Mouse (Mus musculus) cortical plate, adult 2 months (tissue): ENCODE data around the gene Tln2.

Experiments
- CTCF ChIP-seq: fragments of 200-500 bp; IDR thresholded peaks from 2 replicates; pipeline ENCODE4 v1.5.1; 2011; ENCODE audit warnings: mild to moderate bottlenecking, control low read depth, low read length; ENCODE audit not compliant: insufficient read depth; ENCODE audit errors: extremely low read depth
- POLR2A ChIP-seq: fragments of 200-500 bp; IDR thresholded peaks from 2 replicates; pipeline ENCODE4 v1.6.1; 2011; ENCODE audit warnings: mild to moderate bottlenecking, low read length, control low read depth; ENCODE audit not compliant: insufficient read depth; ENCODE audit errors: extremely low read depth

DNA sequence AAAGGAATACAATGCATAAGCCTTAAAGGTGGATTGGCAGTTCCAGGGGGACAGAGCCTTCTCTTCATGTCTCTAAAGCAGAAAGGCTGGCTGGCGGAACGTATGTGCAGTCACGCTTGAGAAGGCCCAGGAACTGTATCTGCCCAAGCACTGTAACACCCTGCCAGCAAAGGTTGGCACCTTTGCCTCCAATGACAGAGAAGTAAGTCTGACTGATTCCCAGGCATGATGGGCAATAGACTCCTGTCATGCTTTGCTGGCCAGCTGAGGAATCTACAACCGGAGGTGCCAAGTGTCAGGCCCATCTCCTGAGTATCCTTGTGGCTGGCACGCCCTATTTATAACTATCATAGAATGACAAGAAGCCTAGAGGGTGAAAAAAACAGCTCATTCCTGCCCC lies 83.3 kb downstream of the Tln2 start:
- TF ChIP-seq POLR2A (no peak), CTCF (no peak)
